Mouse (Mus musculus): ENCODE measurements at regions not wholly inside any gene's neighbourhood (a gene's known extent, or its start where the extent isn't known, plus 50 kb on each side); places are given as distances from the start of the nearest gene placed in this dataset.
A peak's percentile ranks its signal among the peaks of the same experiment; 100 is the strongest.

- Histone ChIP-seq H3K27ac (ENCODE audit: insufficient read depth, low read length) (peak overlapping the region; percentile 86), H3K27me3 (ENCODE audit: control insufficient read depth, insufficient read depth, low read length) (no peaks in the 10 kb centered on the region), H3K4me3 (ENCODE audit: extremely low read depth, insufficient read depth, insufficient read length) (peak overlapping the region; percentile 22; the same call in 1 of the 2 replicates), H3K36me3 (ENCODE audit: control insufficient read depth, insufficient read depth, low read length) (no peaks in the 10 kb centered on the region), H3K4me1 (ENCODE audit: control insufficient read depth, insufficient read depth, insufficient read length) (peaks cover 18% of the 10 kb centered on the region; the same call in 1 of the 2 replicates)
- DNase-seq (ENCODE audit: low read depth in 1 of 2, low spot score in 2 of 2): peak in 1 of 2 experiments; percentile 67
- TF ChIP-seq POLR2A (IDR thresholded peaks at IDR 0.05; ENCODE audit: low read depth, low read length): no peak
- no peak for TF ChIP-seq CTCF (IDR thresholded peaks at IDR 0.05; ENCODE audit: extremely low read depth, insufficient read depth, insufficient read length, insufficient replicate concordance)
- 64% methylated on average over 12 of the region's 12 CpGs for WGBS
Observed at GRCm38 (mm10) chr9:89841866-89842775, 67.6 kb upstream of the Rasgrf1 start.

GRCm38 (mm10) chr9:89841371-89841770 is 68.3 kb upstream of the Rasgrf1 start:
- no peaks in the 10 kb centered on the region for H3K36me3 ChIP-seq (ENCODE audit: control insufficient read depth, insufficient read depth, low read length)
- TF ChIP-seq CTCF (IDR thresholded peaks at IDR 0.05; ENCODE audit: extremely low read depth, insufficient read depth, insufficient read length, insufficient replicate concordance) (no peak), POLR2A (IDR thresholded peaks at IDR 0.05; ENCODE audit: low read depth, low read length) (no peak)
- H3K27me3 ChIP-seq (ENCODE audit: control insufficient read depth, insufficient read depth, low read length): no peaks in the 10 kb centered on the region
- no peak overlapping the region for H3K27ac ChIP-seq (ENCODE audit: insufficient read depth, low read length)
- no peak overlapping the region for H3K4me3 ChIP-seq (ENCODE audit: extremely low read depth, insufficient read depth, insufficient read length)
- 34% methylated on average over 2 of the region's 2 CpGs for WGBS
- H3K4me1 ChIP-seq (ENCODE audit: control insufficient read depth, insufficient read depth, insufficient read length): peaks cover 15% of the 10 kb centered on the region; the same call in 1 of the 2 replicates
- no peak for DNase-seq (ENCODE audit: low read depth in 1 of 2, low spot score in 2 of 2)

- peaks cover 7% of the 10 kb centered on the region; the same call in 1 of the 2 replicates for H3K4me1 ChIP-seq (ENCODE audit: control insufficient read depth, insufficient read depth, insufficient read length)
- no peaks in the 10 kb centered on the region for H3K27me3 ChIP-seq (ENCODE audit: control insufficient read depth, insufficient read depth, low read length)
- H3K27ac ChIP-seq (ENCODE audit: insufficient read depth, low read length): no peak overlapping the region
- H3K36me3 ChIP-seq (ENCODE audit: control insufficient read depth, insufficient read depth, low read length): no peaks in the 10 kb centered on the region
- TF ChIP-seq POLR2A (IDR thresholded peaks at IDR 0.05; ENCODE audit: low read depth, low read length) (no peak), CTCF (IDR thresholded peaks at IDR 0.05; ENCODE audit: extremely low read depth, insufficient read depth, insufficient read length, insufficient replicate concordance) (no peak)
- WGBS: 82% methylated on average over 7 of the region's 7 CpGs
- DNase-seq (ENCODE audit: low read depth in 1 of 2, low spot score in 2 of 2): no peak
- H3K4me3 ChIP-seq (ENCODE audit: extremely low read depth, insufficient read depth, insufficient read length): no peak overlapping the region
Observed at GRCm38 (mm10) chr9:89836454-89837245, 73.1 kb upstream of the Rasgrf1 start.

GRCm38 (mm10) chr9:89833596-89833995 is 76.1 kb upstream of the Rasgrf1 start:
- WGBS: 89% methylated on average over 9 of the region's 9 CpGs
- H3K27ac ChIP-seq (ENCODE audit: insufficient read depth, low read length): no peak overlapping the region
- no peak overlapping the region for H3K4me3 ChIP-seq (ENCODE audit: extremely low read depth, insufficient read depth, insufficient read length)
- H3K4me1 ChIP-seq (ENCODE audit: control insufficient read depth, insufficient read depth, insufficient read length): peaks cover 5% of the 10 kb centered on the region; the same call in 1 of the 2 replicates
- H3K27me3 ChIP-seq (ENCODE audit: control insufficient read depth, insufficient read depth, low read length): no peaks in the 10 kb centered on the region
- no peak for TF ChIP-seq CTCF (IDR thresholded peaks at IDR 0.05; ENCODE audit: extremely low read depth, insufficient read depth, insufficient read length, insufficient replicate concordance)
- TF ChIP-seq POLR2A (IDR thresholded peaks at IDR 0.05; ENCODE audit: low read depth, low read length): no peak
- no peak for DNase-seq (ENCODE audit: low read depth in 1 of 2, low spot score in 2 of 2)
- no peaks in the 10 kb centered on the region for H3K36me3 ChIP-seq (ENCODE audit: control insufficient read depth, insufficient read depth, low read length)

- WGBS: 8% methylated on average over 14 of the region's 14 CpGs
- no peaks in the 10 kb centered on the region for H3K27me3 ChIP-seq (ENCODE audit: control insufficient read depth, insufficient read depth, low read length)
Observed at GRCm38 (mm10) chr9:89831855-89832254, 77.9 kb upstream of the Rasgrf1 start.

GRCm38 (mm10) chr9:89828156-89828555 is 81.6 kb upstream of the Rasgrf1 start:
- Histone ChIP-seq H3K27me3 (ENCODE audit: control insufficient read depth, insufficient read depth, low read length) (no peaks in the 10 kb centered on the region), H3K4me3 (ENCODE audit: extremely low read depth, insufficient read depth, insufficient read length) (no peak overlapping the region), H3K27ac (ENCODE audit: insufficient read depth, low read length) (no peak overlapping the region), H3K36me3 (ENCODE audit: control insufficient read depth, insufficient read depth, low read length) (no peaks in the 10 kb centered on the region), H3K4me1 (ENCODE audit: control insufficient read depth, insufficient read depth, insufficient read length) (peaks cover 5% of the 10 kb centered on the region; the same call in 1 of the 2 replicates)
- no peak for DNase-seq (ENCODE audit: low read depth in 1 of 2, low spot score in 2 of 2)
- TF ChIP-seq CTCF (IDR thresholded peaks at IDR 0.05; ENCODE audit: extremely low read depth, insufficient read depth, insufficient read length, insufficient replicate concordance): no peak
- no peak for TF ChIP-seq POLR2A (IDR thresholded peaks at IDR 0.05; ENCODE audit: low read depth, low read length)
- WGBS: 90% methylated on average over 5 of the region's 5 CpGs

More at GRCm38 (mm10) chr9:89831855-89832254, 77.9 kb upstream of the Rasgrf1 start:
- peak in 1 of 2 experiments; percentile 21 for DNase-seq (ENCODE audit: low read depth in 1 of 2, low spot score in 2 of 2)
- Histone ChIP-seq H3K4me3 (ENCODE audit: extremely low read depth, insufficient read depth, insufficient read length) (no peak overlapping the region), H3K36me3 (ENCODE audit: control insufficient read depth, insufficient read depth, low read length) (no peaks in the 10 kb centered on the region), H3K27ac (ENCODE audit: insufficient read depth, low read length) (no peak overlapping the region), H3K4me1 (ENCODE audit: control insufficient read depth, insufficient read depth, insufficient read length) (peaks cover 5% of the 10 kb centered on the region; the same call in 1 of the 2 replicates)
- TF ChIP-seq CTCF (IDR thresholded peaks at IDR 0.05; ENCODE audit: extremely low read depth, insufficient read depth, insufficient read length, insufficient replicate concordance) (no peak), POLR2A (IDR thresholded peaks at IDR 0.05; ENCODE audit: low read depth, low read length) (no peak)

All from spleen, adult 2 months (tissue).